Mouse (Mus musculus): ENCODE results near the gene Smg9.

Smg9 gene

DNA sequence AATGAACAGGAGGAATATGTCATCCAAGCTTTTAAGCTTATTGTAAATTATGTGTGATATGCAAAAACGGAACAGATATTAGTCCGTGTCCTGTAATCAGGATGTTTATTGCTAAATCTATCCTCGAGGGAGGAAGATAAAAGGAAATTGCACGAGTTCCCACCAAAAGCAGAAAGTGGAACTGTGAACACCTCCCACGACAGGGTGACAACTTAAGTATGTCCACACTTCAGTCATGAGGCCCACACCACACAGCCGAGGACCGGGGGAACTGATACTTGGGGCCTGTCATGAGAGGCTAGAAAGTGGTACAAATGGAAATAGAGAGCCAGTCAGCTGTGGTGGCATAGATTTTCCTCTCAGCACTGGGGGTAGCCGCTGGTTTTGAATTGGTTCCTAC, 42.9 kb downstream of the Smg9 start:
- TF ChIP-seq GATA4 (IDR thresholded peaks at IDR 0.05; ENCODE audit: insufficient replicate concordance, low read length), result no peak

DNA sequence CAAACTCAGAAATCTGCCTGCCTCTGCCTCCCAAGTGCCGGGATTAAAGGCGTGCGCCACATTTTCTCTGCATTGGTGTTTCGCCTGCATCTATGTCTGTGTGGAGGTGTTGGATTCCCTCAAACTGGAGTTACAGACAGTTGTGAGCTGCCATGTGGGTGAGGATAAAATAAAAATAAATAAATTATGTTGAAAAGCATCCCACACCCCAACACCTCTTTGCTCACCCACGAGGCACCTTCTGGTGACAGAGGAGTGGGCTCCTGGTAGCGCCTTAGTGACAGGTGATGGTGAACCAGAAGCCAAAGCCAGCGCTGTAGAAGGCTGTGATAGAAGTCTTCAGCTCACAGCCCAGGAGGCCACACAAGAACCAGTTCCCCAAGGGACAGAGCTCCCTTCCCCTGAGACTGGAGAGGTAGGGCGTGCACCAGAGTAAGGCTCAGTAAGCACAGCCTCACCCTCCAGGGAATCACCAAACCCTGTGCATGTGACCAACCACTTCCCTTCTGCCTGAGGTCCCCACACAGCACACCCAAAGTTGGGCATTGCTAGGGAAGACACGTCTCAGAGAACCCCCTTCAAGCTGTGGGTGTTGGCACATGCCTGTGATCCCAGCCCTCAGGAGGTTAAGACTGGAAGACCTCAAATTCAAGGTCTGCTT, 46.0 kb downstream of the Smg9 start:
- TF ChIP-seq GATA4 (IDR thresholded peaks at IDR 0.05; ENCODE audit: insufficient replicate concordance, low read length), result no peak

DNA sequence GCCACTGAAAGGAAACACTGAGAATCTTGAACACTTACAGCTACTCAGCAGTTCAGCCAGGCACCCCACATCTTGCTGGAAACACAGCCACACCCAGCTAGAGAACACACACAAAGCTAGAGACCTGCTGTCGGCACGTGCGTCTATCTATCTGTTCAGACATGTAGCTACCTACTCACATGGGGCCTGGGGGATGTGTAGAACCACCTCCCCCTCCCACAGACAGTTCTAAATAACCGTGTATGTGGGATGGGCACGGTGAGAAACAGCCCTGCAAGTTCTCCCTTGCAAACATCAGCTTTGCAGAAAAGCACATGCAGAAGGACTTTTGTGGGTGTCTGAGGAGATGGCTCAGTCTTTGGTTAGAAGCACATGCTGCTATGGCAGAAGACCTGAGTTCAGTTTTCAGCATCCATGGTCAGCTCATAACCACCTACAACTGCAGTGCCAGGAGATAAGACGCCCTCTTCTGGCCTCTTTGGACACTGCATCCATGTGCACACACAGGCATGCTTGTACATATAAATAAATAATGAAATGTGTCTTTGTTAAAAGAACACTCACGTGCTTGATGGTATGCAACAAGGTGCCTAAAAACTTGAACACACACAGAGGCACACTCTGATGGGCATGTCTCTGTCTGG, 47.4 kb downstream of the Smg9 start:
- no peak for TF ChIP-seq GATA4 (IDR thresholded peaks at IDR 0.05; ENCODE audit: insufficient replicate concordance, low read length)

DNA sequence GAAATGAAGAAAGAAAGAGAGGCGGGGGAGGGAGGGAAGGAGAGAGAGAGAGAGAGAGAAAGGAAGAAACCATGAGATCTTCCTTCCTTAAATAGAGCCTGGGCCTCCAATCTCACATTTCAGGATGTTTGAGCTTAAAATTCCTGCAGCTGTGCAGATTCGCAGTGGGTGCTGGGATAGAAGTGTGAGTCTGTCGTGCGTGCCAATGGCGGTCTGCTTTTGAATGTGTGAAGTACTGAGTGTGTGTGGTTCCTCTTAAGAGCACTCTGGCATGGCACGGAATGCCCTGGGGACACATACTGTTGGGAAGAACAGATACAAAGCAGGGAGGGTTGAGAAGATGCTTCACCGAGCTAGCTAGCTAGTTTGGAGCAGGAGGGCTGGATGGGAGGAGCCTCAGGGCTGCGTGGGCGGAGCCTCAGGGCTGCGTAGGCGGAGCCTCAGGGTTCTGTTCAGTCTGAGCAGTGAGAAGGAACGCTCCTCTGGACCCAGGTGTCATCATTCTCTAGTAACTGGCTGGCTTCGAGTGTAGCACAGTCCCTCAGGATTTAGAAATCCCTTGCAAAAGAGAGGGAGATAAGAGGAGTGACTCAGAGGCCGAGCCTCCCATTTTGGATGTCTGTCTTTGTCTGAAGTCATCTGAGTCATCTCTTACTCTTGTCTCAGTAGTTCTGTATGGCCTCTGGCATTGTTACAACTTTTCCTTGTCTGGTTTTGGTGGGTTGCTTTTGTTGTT, 49.5 kb downstream of the Smg9 start:
- no peak for TF ChIP-seq GATA4 (IDR thresholded peaks at IDR 0.05; ENCODE audit: insufficient replicate concordance, low read length)

DNA sequence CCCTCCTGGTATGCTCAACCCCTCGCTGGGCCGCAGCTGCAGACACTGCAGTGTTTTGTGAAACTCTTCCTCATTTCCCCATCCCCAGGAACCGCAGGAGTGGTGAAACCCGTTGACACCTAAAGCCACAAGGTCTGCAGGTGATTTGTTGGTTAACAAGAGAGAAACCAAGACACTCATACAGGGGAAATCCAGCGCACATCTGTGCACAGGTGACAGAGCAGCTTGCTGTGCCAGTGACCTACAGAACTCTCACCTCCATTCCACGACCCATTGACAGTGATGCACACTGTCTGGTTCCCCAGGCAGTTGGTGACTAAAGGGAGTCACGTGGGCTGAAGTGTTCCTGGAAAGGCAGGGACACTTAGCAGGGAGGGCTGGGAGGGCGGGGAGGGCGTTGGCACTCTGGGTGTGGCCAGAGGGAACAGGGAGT, 51.2 kb downstream of the Smg9 start:
- TF ChIP-seq GATA4 (IDR thresholded peaks at IDR 0.05; ENCODE audit: insufficient replicate concordance, low read length), result no peak

DNA sequence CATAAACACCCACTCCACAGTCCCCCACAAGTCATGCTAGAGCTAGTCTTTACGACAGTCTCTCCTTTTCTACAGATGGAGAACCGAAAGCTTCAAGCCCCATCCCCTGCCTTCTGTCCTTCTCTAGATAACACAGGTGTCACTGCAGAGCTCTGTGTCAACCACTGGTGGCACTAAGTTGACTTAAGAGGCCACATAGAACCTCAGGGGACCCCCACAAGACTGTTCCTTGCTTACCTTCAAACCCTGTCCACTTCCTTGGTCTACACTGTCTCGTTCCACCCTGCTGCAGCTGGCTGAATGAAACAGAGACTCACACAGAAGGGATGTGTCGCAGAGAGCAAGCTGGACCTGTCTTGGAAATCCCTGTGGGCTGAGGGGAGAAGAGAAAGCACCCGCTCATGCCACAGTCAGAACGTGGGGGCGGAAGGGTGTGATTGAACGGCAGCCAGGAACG, 52.5 kb downstream of the Smg9 start, which contains the start of gene Irgc1:
Irgc1 (minus strand) TSS at position 443 of the 457 bp plus-strand sequence.
- TF ChIP-seq GATA4 (IDR thresholded peaks at IDR 0.05; ENCODE audit: insufficient replicate concordance, low read length), result no peak

DNA sequence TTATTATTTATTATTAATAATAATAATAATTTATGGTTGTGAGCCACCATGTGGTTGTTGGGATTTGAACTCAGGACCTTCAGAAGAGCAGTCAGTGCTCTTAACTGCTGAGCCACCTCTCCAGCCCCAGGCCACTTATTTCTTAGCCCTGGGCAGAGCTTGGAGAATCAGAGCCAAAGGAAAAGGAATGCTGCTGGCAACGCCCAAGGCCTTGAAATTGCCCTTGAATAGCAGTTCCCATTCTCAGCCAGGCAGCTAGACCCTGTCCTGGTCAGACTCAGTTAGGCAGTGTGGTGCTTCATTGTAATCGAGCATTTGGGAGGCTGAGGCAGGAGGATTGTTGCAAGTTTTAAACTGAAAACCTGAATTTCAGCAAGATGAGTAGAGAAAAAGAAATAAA, 54.8 kb downstream of the Smg9 start:
- TF ChIP-seq GATA4 (IDR thresholded peaks at IDR 0.05; ENCODE audit: insufficient replicate concordance, low read length), result no peak

DNA sequence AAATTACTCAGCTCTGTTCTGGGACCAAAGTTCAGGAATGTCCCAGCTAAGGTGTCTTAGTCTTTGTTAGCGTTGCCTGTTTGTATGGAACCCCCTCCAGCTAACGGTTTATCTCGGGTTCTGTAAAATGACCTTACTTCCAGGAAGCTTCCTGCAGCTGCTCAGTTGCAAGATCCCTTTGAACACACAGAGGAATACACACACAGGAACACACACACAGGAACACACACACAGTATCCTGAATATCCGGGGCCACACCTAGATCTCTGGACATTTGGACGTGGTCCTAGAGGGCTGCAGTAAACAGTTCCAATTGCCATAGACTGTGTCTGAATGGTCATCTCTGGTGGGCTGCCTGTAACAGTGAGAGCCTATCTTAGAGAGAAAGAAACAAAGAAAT, 56.3 kb downstream of the Smg9 start:
- TF ChIP-seq GATA4 (IDR thresholded peaks at IDR 0.05; ENCODE audit: insufficient replicate concordance, low read length), result no peak

DNA sequence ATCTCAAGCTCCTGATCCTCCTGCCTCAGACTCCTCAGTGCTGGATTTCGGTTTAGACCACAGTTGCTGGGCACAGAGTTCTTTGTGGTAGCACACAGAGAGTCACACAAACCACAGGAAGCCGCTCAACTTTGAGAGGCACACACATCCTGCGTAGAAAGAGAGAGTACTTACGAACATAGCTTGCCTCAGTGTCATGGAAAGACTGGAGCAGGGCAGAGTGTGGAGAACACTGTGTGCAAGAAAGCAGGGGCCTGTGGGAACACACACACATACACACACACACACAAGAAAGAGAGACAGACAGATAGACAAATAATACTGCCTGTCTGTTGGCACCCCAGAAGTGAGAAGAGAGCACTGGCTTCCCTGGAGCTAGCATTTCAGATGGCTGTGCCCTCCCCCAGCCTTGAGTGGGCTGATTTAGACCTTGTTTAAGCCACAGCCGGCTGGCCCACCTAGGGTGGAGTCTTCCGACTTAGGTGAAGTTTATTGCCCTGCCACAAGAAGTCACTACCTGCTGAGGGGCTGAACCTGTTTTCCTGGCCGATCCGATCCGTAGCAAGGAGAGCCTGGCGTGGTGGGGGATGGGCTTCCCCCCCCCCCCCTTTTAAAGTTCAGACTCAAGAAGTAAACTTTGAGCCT, 58.4 kb downstream of the Smg9 start:
- no peak for TF ChIP-seq GATA4 (IDR thresholded peaks at IDR 0.05; ENCODE audit: insufficient replicate concordance, low read length)

DNA sequence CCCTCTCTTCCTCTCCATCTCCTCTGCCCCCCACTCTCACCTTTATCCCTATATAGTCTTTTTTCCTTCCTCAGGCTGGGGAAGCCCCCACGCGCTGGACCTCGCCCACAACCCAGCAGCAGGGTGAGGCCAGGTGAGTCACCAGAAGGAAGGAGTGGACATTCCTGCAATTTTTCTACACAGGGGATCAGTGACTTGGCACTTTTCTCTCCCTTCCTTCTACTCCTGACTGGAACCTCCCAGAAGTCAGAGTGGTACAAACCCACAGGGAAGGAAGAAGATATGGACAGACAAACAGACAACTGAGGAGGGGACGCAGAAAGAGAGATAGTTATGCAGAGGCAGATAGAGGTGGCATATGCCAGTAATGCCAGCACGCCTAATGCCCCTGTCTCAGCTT, 60.0 kb downstream of the Smg9 start:
- TF ChIP-seq GATA4 (IDR thresholded peaks at IDR 0.05; ENCODE audit: insufficient replicate concordance, low read length), result no peak

DNA sequence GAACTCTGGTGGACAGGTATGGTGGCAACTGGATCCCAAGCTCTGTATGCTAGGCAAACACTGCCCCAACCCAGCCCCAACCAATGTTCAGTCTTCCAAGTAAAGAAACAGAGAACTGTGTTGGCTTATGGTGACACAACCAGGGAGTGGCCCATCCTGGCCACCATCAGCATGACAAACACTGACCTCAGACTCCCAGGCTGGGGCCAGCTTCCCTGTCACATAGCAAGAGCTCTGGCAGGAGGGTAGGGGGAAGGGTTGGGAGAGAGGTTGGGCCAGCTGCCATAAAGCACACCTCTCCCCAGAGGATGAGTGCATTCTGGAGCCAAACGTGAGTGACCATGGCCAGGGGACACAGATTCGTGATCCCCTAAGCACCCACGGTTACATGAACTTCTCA, 60.4 kb downstream of the Smg9 start:
- no peak for TF ChIP-seq GATA4 (IDR thresholded peaks at IDR 0.05; ENCODE audit: insufficient replicate concordance, low read length)

DNA sequence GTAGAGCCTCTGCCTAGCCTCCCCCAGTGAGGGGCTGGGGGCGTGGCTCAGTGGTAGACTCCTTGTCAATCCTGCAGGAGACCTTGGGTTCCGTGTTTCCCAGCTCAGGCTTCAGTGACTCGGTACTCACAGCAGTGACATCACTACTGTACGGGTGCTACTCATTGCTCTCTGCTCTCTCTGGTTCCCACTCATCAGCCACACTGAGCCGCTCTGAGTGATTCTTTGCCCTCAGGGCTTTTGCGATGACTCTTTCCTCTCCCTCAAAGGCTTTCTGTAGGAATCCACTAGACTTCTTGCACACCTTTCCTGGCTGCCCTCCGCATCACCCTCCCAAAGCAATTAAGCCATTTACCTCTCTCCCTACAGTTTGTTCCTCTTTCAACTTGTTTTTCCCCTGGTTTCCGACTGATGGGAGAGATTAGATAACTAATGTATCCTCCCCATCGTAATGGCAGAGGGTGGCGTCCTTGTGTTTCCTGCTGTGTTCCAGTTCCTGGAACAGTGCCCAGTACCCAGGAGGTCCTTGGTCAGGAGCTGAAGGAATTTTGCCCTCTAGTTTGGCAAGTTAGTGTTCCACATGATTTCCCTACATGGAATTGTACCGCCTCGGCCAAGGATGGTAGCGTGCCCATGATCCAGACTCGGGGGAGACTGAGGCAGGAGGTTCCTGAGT, 62.1 kb downstream of the Smg9 start:
- no peak for TF ChIP-seq GATA4 (IDR thresholded peaks at IDR 0.05; ENCODE audit: insufficient replicate concordance, low read length)

DNA sequence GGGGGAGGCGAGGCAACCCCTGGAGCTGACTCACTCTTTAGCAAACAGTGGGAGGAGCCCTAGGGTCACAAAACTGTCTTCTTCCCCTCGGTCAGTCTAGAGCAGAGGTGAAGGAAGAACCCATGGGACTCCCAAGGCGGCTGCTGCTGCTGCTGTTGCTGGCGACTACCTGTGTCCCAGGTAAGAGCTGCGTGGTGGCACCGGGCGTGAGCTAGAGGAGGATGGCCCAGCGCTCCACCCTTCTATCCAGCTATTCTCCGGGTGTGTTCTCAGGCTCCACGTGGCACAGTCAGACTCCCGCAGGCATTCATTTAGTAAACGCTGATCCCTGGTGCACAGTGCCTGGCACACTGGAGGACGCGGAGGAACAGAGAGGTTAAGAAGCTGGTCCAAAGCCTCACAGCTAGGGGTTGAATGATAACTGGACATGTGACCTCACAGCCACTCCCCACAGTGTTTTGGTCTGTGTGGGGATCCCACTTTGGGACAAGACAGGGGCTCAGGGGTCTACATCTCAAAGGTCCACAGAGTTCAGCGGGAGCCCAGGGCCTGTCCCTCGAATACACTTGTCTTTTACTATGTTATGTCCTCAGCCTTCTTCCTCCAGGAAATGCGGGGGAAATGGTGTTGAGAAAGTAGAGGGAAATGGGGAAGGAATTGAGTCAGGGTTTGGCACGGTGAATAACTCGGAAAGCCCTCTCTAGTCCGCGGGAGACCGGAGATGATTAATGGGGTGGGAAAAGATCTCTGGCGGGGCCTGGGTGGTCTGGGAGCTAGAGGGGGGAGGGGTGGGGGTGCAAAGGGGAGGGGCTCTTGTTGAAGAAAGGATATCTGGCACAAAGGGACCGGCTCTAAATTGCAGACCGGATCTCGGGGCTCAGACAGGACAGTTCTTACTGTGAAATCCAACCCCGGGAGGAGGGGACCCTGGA, 63.2 kb downstream of the Smg9 start, which contains the start of gene Plaur:
Plaur (plus strand) TSS at position 97 of the 932 bp plus-strand sequence.
- TF ChIP-seq GATA4 (IDR thresholded peaks at IDR 0.05; ENCODE audit: insufficient replicate concordance, low read length), result no peak

DNA sequence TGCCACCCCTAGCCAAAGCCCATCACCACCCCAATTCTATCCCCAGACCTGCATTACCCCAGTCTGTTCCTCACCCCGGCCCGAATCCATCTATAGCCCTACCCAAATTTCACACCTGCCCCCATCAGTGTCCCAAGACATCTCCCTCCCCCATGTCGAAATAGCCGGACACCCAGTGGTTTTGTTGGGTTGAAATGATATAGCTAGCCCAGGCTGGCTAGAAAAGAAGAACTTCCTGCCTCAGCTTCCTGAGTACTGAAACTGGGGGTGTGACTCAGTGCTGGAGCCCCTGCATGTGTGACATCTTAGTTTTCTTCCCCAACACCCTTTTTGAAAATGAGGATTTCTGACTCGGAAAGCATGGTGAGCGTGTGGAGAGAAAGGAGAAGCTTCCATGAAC, 67.4 kb downstream of the Smg9 start:
- no peak for TF ChIP-seq GATA4 (IDR thresholded peaks at IDR 0.05; ENCODE audit: insufficient replicate concordance, low read length)
